Mouse (Mus musculus) testis, adult 2 months (tissue): ENCODE results near the gene Sh3d21.

ENCODE experiments used
- CTCF ChIP-seq: fragments of 200-500 bp; IDR thresholded peaks from 2 replicates; pipeline ENCODE4 v1.5.1; 2012; ENCODE audit warnings: low read depth, mild to moderate bottlenecking, inconsistent platforms, low read length, moderate library complexity; ENCODE audit not compliant: control insufficient read depth, insufficient read depth, insufficient replicate concordance
- POLR2A ChIP-seq: fragments of 200-500 bp; IDR thresholded peaks from 2 replicates; pipeline ENCODE4 v1.6.1; 2012; ENCODE audit warnings: low read depth, mild to moderate bottlenecking, inconsistent platforms, low read length, moderate library complexity; ENCODE audit not compliant: control insufficient read depth

GRCm38 (mm10) chr4:126183034-126183433 is 19.7 kb upstream of the Sh3d21 start:
- no peak for TF ChIP-seq CTCF
- no peak for TF ChIP-seq POLR2A
